Mouse (Mus musculus): ENCODE data around the gene Dst.

Dst gene

DNA sequence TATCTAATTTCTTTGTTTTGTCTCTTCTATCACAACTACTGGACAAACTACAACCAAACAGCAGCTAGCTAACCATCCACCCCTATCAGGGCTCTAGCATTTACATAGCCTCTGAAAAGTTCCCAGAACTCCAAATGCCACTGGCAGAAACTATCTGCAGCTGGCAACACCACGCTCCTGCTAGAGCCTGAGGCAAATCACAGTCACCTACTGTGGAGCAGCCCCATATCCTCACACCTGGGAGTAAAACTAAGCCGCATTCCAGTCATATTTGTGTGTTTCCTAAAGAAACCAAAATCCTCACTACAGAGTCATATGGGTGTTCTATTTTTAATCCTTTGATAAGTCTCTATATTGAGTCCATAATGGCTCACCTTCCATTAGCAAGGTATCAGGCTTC, 194.6 kb downstream of the Dst start:
- no peak for DNase-seq (ENCODE audit: low spot score)

- DNase-seq (ENCODE audit: low spot score) = no peak
These were observed 195.2 kb downstream of the Dst start for GRCm38 (mm10) chr1:34103176-34103575.

- no peak for DNase-seq (ENCODE audit: low spot score)
These were observed 195.7 kb downstream of the Dst start for GRCm38 (mm10) chr1:34103713-34104172.

GRCm38 (mm10) chr1:34104846-34105245, 196.8 kb downstream of the Dst start:
- no peak for DNase-seq (ENCODE audit: low spot score)

GRCm38 (mm10) chr1:34106606-34107005, 198.6 kb downstream of the Dst start:
- no peak for DNase-seq (ENCODE audit: low spot score)

DNA sequence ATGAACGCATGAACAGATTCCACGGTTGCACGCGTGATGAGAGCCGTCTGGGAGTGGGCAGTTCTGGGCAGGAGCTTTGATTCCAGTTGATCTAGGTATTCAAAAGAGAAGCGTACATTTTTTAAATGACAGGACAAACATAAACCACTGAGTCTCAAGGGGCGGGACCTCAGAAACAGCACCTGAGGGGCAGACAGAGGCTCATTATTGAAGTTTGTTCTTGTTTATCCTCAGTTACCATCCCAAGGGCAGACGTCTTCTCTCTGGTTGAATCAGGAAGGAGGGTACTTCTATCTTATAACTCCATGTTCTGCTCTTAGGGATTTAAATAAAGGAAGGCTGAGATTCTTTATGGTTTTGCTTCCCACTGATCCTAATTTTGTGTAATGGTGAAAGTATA, 199.1 kb downstream of the Dst start:
- DNase-seq (ENCODE audit: low spot score) = no peak

GRCm38 (mm10) chr1:34109599-34110210, 201.7 kb downstream of the Dst start:
- DNase-seq (ENCODE audit: low spot score) = no peak

DNA sequence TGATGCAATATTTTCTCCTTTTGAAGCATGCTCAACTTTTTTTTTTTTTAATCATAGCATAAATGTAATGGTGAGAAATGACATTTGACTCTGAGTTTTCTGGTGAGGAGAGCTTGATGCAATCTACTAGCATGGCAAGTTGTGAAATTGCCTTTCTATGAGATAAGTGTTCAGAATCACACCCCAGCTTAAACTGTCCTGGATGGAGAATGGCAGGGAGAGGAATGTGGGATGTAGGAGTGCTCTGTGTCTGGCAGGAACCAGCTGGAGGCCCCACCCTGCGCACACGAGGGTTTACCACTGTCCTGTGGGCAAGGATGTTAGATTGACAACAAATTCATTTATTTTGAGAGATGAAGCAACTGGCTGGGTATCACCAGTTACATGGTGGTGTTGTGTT, 202.8 kb downstream of the Dst start:
- no peak for DNase-seq (ENCODE audit: low spot score)

DNA sequence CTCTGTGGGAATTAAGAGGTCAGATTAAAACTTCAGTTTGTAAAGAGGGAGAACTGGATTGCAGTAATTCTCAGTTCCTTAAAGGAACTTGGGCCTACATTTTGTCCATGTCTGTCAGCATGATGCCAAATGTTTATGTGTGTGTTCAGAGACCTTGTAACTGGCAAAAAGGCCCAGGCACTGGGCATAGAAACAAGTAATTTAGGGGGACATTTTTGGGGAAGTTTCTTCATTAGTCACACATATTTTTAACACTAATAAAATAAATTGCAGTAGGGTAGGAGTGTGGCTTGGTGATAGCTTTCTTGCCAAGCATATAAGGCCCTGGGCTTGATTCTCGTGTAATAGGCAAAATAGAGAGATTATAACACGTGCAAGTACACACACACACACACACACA, 203.9 kb downstream of the Dst start:
- DNase-seq (ENCODE audit: low spot score) = no peak

DNA sequence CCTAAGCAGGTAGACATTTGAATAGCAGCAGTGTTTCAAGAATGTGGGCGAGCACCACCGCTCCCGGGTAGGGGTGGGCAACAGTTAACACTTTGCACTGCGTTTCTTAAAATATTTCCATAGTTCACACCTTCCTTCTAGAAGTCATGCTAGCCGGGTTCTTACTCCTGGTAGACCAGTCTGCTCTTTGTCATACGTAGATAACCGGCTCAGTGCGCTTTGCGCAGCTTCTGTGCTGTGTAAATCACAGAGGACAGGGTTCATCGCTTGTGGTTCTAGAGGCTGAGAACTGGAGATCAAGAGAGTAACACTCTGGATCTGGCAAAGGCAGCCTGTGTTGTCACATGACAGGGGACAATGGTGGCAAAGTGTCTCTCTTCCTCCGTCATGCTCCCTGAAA, 208.4 kb downstream of the Dst start:
- no peak for DNase-seq (ENCODE audit: low spot score)

DNA sequence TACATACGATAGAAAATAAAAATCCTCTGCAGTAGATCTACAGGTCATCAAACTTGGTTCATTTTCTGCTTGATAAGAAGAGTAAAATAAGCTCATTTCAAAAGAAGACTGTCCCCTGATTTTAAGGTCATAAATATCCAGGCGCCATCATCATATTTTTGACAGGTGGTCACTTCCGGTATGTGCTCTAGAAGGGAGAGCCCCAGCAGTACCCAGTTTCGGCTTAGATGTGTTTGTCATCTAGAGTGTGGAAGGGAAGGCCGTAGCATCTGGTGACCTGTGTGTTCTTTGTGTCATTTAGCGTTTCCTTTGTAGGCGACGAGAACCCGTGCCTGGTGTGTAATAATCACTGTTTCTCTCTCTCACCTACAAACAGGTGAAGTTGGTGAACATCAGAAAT, 209.0 kb downstream of the Dst start:
- DNase-seq (ENCODE audit: low spot score) = no peak

DNA sequence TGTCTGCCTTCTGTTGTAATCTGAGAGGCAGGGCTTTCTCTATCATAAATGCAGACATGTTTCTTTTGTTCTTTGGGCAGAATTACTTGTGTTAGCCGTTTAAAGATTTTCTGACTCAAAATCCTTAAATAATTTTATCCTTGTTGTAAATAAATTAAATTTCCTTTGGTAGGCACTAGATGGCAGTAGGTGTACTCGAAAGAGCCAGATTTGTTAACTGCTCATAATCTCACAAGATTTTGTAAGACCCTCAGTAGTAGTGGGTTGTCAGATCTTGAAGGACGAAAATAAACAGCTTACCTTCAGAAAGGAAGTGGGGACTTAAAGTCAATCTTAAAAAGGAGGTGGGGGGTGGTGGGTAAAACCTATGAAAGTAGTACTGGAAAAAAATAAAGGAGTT, 209.7 kb downstream of the Dst start:
- no peak for DNase-seq (ENCODE audit: low spot score)

- DNase-seq (ENCODE audit: low spot score) = no peak
These were observed 212.0 kb downstream of the Dst start for GRCm38 (mm10) chr1:34120066-34120465.

- DNase-seq (ENCODE audit: low spot score) = no peak
These were observed 212.6 kb downstream of the Dst start for GRCm38 (mm10) chr1:34120602-34121001.

GRCm38 (mm10) chr1:34121157-34122015, 213.4 kb downstream of the Dst start:
- DNase-seq (ENCODE audit: low spot score) = no peak

- no peak for DNase-seq (ENCODE audit: low spot score)
These were observed 214.2 kb downstream of the Dst start for GRCm38 (mm10) chr1:34122198-34122597.

GRCm38 (mm10) chr1:34122905-34123304, 214.9 kb downstream of the Dst start:
- DNase-seq (ENCODE audit: low spot score) = no peak

DNA sequence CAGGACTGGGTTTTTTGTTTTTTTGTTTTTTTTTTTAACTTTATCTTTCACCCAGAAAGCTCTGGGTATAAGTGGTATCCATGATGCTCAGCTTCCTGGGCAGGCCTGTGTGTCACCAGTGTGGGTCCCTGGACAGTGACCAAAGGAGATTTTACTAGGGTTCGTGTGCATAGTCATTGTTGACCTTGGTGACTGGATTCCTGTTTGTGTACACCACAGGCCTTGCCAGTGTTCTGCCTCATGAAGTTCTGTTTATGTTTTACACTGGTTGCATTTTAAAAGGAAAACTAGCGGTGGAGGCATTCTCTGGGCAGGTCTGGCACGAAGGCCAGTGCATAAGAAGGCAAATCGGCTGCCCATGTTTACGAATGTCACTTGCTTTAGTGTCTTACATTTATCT, 215.3 kb downstream of the Dst start:
- DNase-seq (ENCODE audit: low spot score) = no peak

GRCm38 (mm10) chr1:34124376-34124775, 216.4 kb downstream of the Dst start:
- no peak for DNase-seq (ENCODE audit: low spot score)

DNA sequence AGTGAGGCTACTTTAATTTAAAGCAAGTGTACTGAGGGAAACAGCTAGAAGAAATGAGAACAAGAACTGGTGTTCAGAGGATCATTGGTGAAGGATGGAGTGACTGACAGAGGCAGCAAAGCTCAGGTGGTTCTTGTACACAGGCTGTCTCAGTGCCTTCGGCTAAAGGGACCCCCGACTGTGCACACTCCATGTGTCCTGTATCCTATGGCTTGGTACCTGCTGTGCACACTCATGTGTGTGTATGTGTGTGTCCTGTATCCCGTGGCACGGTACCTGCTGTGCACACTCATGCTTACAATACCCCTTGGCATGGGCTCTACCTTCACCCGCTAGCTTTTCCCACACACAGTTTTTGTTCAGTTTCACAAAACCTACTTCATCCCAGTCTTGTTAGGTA, 217.1 kb downstream of the Dst start:
- DNase-seq (ENCODE audit: low spot score) = no peak

DNA sequence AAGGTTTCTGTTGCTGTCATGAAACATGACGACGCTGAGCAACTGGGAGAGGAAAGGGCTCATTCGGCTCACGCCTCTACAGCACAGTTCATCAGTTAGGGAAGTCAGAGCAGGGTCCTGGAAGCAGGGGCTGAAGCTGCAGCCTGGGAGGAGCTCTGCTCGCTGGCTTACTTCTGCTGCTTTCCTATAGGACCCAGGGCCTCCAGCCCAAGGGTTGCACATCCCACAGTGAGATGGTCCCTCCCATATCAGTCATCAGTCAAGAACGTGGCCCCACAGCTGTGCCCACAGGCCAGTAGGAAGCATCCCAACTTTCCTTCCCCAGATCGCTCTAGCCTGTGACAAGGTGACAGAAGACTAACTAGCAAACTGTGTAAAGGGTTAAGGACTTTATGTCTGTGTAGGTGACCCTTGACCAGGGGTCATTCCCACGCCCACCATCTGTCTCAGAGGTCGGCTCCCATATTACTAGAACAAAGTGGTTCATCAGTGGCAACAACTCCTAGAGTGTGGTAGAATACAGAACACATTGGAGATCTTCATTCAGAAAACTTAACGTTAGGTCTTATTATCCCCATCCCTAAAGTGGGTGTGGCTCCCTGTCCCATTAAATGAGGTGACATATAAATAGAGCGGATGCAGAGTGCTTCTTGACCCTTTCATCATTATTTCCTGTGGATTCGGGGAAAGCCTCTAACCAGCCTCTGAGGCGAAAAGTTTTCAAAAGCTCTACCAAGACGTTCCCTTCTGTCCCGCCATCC, 219.9 kb downstream of the Dst start:
- no peak for DNase-seq (ENCODE audit: low spot score)

- DNase-seq (ENCODE audit: low spot score) = no peak
These were observed 220.8 kb downstream of the Dst start for GRCm38 (mm10) chr1:34128796-34129195.

- no peak for DNase-seq (ENCODE audit: low spot score)
These were observed 221.7 kb downstream of the Dst start for GRCm38 (mm10) chr1:34129691-34130090.
